Mouse (Mus musculus): Measurements from ENCODE around the gene Tesc.

Tesc gene

GRCm38 (mm10) chr5:118015669-118016068 lies 11.9 kb upstream of the Tesc start:
- DNase-seq (ENCODE audit: low read depth, low spot score) = no peak

GRCm38 (mm10) chr5:118017527-118017926 lies 10.0 kb upstream of the Tesc start:
- DNase-seq (ENCODE audit: low read depth, low spot score) = no peak

GRCm38 (mm10) chr5:118019905-118020304 lies 7.6 kb upstream of the Tesc start:
- no peak for DNase-seq (ENCODE audit: low read depth, low spot score)

GRCm38 (mm10) chr5:118023053-118023452 lies 4.5 kb upstream of the Tesc start:
- DNase-seq (ENCODE audit: low read depth, low spot score) = no peak

- DNase-seq (ENCODE audit: low read depth, low spot score) = no peak
Measured at GRCm38 (mm10) chr5:118025880-118026279, 1.7 kb upstream of the Tesc start.

- no peak for DNase-seq (ENCODE audit: low read depth, low spot score)
Measured at GRCm38 (mm10) chr5:118026343-118026742, 1.2 kb upstream of the Tesc start.

- no peak for DNase-seq (ENCODE audit: low read depth, low spot score)
Measured at GRCm38 (mm10) chr5:118027101-118027697, 344 bp upstream of the Tesc start.

- DNase-seq (ENCODE audit: low read depth, low spot score) = no peak
Measured at GRCm38 (mm10) chr5:118028191-118029034, 870 bp downstream of the Tesc start.

GRCm38 (mm10) chr5:118029035-118029408 lies 1.5 kb downstream of the Tesc start:
- DNase-seq (ENCODE audit: low read depth, low spot score) = no peak

- DNase-seq (ENCODE audit: low read depth, low spot score) = no peak
Measured at GRCm38 (mm10) chr5:118029420-118029819, 1.9 kb downstream of the Tesc start.

- DNase-seq (ENCODE audit: low read depth, low spot score) = no peak
Measured at GRCm38 (mm10) chr5:118030022-118030675, 2.6 kb downstream of the Tesc start.

- no peak for DNase-seq (ENCODE audit: low read depth, low spot score)
Measured at GRCm38 (mm10) chr5:118031059-118031458, 3.5 kb downstream of the Tesc start.

GRCm38 (mm10) chr5:118031508-118031907 lies 4.0 kb downstream of the Tesc start:
- no peak for DNase-seq (ENCODE audit: low read depth, low spot score)

- DNase-seq (ENCODE audit: low read depth, low spot score) = no peak
Measured at GRCm38 (mm10) chr5:118033328-118033727, 5.8 kb downstream of the Tesc start.

- DNase-seq (ENCODE audit: low read depth, low spot score) = no peak
Measured at GRCm38 (mm10) chr5:118033740-118034139, 6.2 kb downstream of the Tesc start.

GRCm38 (mm10) chr5:118034632-118035031 lies 7.1 kb downstream of the Tesc start:
- no peak for DNase-seq (ENCODE audit: low read depth, low spot score)

- DNase-seq (ENCODE audit: low read depth, low spot score) = no peak
Measured at GRCm38 (mm10) chr5:118035786-118036185, 8.2 kb downstream of the Tesc start.

GRCm38 (mm10) chr5:118036888-118037797 lies 9.6 kb downstream of the Tesc start:
- no peak for DNase-seq (ENCODE audit: low read depth, low spot score)

- peak; percentile 58 for DNase-seq (ENCODE audit: low read depth, low spot score)
Measured at GRCm38 (mm10) chr5:118037798-118038484, 10.4 kb downstream of the Tesc start.

GRCm38 (mm10) chr5:118039241-118039668 lies 11.7 kb downstream of the Tesc start:
- DNase-seq (ENCODE audit: low read depth, low spot score) = no peak

GRCm38 (mm10) chr5:118042599-118042998 lies 15.1 kb downstream of the Tesc start:
- no peak for DNase-seq (ENCODE audit: low read depth, low spot score)

All from retina, postnatal 7 days (tissue).